Mouse (Mus musculus): Measurements from ENCODE around the gene Krtap29-1. TPM values are rescaled to one million over a fixed set of nuclear protein-coding genes. Genes with fewer than 3 reads are reported as not detected.

The Krtap29-1 gene
- polyA plus RNA-seq, 1 experiment from 2014 or later, result not detected

DNA sequence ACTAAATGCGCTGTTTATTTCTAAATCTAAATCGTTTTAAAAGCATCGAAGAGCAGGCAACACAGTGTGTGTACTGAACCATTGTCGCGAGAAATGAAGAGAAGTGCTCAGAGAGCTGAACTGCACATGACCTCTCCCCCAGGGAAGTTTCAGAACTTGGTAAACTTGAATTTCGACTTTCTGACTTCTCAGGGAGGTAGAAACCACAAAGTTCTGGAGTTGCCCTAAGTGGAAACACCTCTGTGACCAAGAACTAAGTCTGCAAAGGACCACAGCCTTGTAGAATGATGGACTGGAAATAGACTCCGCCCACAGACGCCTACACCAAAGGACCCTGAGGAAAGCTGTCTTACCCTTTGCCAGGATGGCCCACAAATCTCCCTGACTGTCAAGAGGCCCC, 27.1 kb upstream of the Krtap29-1 start:
- ATAC-seq (ENCODE audit: insufficient read depth), result peak; percentile 35; the same call in 1 of the 2 replicates
- Histone ChIP-seq H3K4me1 (ENCODE audit: insufficient read depth) (no peaks in the 10 kb centered on the region), H3K27me3 (ENCODE audit: insufficient read depth, low read length) (no peaks in the 10 kb centered on the region), H3K9me3 (ENCODE audit: low read depth, low read length) (no peaks in the 10 kb centered on the region), H3K4me3 (ENCODE audit: low read depth, low read length) (no peak overlapping the region), H3K27ac (ENCODE audit: low read depth) (0 out of 2 replicates have a peak overlapping the region, but pooled peaks have one; percentile 42), H3K9ac (no peak overlapping the region), H3K36me3 (ENCODE audit: insufficient read depth) (no peaks in the 10 kb centered on the region), H3K4me2 (no peak overlapping the region)
- peak; percentile 57 for DNase-seq
- WGBS, result 58% methylated on average over 8 of the region's 8 CpGs
- no peak for TF ChIP-seq CTCF (IDR thresholded peaks at IDR 0.05; ENCODE audit: low read depth)

DNA sequence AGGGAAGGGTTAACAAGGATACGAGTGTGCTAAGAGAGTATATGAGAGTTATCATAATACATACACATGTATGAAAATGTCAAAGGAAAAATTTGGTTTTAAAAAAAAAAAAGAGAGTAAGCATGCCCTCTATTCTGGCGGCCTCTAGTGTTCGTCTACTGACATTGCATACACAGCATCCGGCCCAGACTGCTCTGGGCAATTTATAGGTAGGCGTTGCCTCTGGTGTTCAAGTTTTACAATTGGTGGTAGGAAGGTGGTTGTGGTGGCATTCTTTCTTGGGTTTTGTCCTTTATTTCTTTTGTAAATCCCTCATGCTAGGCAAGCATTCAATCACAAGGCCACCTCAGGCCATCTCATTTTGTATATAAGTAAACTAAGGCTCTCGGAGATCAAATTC, 26.0 kb upstream of the Krtap29-1 start:
- 15% methylated on average over 6 of the region's 6 CpGs for WGBS
- TF ChIP-seq CTCF (IDR thresholded peaks at IDR 0.05; ENCODE audit: low read depth), result peak; percentile 85
- Histone ChIP-seq H3K9ac (no peak overlapping the region), H3K27me3 (ENCODE audit: insufficient read depth, low read length) (no peaks in the 10 kb centered on the region), H3K36me3 (ENCODE audit: insufficient read depth) (no peaks in the 10 kb centered on the region), H3K4me1 (ENCODE audit: insufficient read depth) (no peaks in the 10 kb centered on the region), H3K4me3 (ENCODE audit: low read depth, low read length) (no peak overlapping the region), H3K4me2 (no peak overlapping the region), H3K27ac (ENCODE audit: low read depth) (no peak overlapping the region), H3K9me3 (ENCODE audit: low read depth, low read length) (no peaks in the 10 kb centered on the region)
- DNase-seq, result peak; percentile 82
- ATAC-seq (ENCODE audit: insufficient read depth), result no peak

DNA sequence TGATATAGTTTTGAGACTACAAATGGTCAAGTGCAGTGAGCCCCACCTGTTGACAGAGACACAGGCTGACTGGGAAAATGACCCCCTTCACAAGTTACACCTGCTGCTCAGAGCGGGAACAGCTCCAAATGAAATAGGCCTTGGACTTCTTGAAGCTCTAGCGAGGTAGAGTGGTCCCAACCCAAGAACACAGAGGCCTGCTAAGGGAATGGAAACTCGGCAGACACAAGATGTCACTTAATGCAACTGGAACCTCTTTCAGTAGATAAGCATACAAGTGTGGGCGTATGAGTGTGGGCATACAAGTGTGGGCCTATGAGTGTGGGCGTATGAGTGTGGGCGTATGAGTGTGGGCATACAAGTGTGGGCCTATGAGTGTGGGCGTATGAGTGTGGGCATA, 20.2 kb upstream of the Krtap29-1 start:
- no peak for DNase-seq
- Histone ChIP-seq H3K9me3 (ENCODE audit: low read depth, low read length) (no peaks in the 10 kb centered on the region), H3K9ac (no peak overlapping the region), H3K36me3 (ENCODE audit: insufficient read depth) (no peaks in the 10 kb centered on the region), H3K4me3 (ENCODE audit: low read depth, low read length) (no peak overlapping the region), H3K4me1 (ENCODE audit: insufficient read depth) (no peaks in the 10 kb centered on the region), H3K27me3 (ENCODE audit: insufficient read depth, low read length) (peaks cover under 1% of the 10 kb centered on the region; the same call in 1 of the 2 replicates), H3K27ac (ENCODE audit: low read depth) (no peak overlapping the region), H3K4me2 (no peak overlapping the region)
- 87% methylated on average over 7 of the region's 7 CpGs for WGBS
- ATAC-seq (ENCODE audit: insufficient read depth), result no peak
- no peak for TF ChIP-seq CTCF (IDR thresholded peaks at IDR 0.05; ENCODE audit: low read depth)

DNA sequence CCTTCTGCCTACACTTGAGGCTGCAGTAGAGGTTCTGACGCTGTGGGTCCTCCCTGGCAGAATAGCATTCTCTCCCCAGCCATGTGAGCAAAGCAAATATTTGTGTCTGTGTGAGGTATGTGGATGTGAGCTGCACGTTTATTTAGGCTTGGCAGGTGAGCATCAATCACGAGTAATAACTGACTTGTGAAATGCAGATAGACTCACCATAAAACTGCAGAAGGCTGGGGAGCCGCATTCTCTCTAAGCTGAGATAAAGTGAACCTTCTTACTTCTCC, 15.5 kb upstream of the Krtap29-1 start:
- WGBS, result 24% methylated on average over 4 of the region's 4 CpGs
- no peak for TF ChIP-seq CTCF (IDR thresholded peaks at IDR 0.05; ENCODE audit: low read depth)
- no peaks in the 10 kb centered on the region for H3K4me1 ChIP-seq (ENCODE audit: insufficient read depth)

DNA sequence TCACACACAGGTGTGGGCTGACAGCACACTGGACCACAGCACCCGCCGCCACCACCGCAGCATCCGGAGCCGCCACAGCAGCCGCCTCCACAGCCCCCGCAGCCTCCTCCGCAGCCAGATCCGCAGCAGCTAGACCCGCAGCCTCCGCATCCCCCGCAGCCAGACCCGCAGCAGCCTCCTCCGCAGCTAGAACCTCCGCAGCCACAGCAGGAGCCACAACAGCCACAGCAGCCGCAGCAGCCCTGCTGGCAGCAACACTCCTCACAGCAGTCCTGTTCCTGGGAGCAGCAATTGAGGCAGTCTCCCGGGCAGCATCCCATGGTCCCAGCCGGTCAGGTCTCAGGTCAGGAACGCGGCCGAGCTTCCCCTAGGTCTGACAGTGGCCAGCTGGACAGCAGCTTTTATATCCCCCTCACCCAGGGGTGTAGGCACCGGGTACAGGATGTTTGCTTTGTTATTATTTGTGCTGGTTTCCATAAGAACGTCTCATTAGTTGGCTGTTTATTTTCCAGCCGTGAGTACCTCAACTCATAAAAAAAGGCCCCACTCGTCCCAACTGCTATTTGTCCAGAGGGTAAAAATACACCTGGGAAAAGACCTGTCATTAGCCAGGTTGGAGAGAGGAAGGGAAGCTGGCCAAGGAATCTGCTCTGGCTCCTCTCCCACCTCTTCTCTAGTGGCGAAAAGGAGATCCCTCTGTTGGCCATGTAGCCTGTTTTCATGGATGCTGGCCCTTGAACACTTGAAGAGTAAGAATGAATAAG, 14.9 kb upstream of the Krtap29-1 start, which contains the start of gene Krtap17-1:
TSS of gene Krtap17-1 (minus strand) at position 375 of the 764 bp plus-strand sequence.
- Histone ChIP-seq H3K4me1 (ENCODE audit: insufficient read depth) (no peaks in the 10 kb centered on the region), H3K4me3 (ENCODE audit: low read depth, low read length) (no peak within 1 kb of the TSS), H3K36me3 (ENCODE audit: insufficient read depth) (no peaks in the 10 kb centered on the region), H3K9ac (no peak within 1 kb of the TSS), H3K27ac (ENCODE audit: low read depth) (no peak within 1 kb of the TSS), H3K4me2 (peak within 1 kb of the TSS; percentile 40), H3K27me3 (ENCODE audit: insufficient read depth, low read length) (peaks cover 8% of the 10 kb centered on the region; the same call in 1 of the 2 replicates), H3K9me3 (ENCODE audit: low read depth, low read length) (no peaks in the 10 kb centered on the region)
- TF ChIP-seq CTCF (IDR thresholded peaks at IDR 0.05; ENCODE audit: low read depth), result no peak
- DNase-seq, result no peak
- no peak for ATAC-seq (ENCODE audit: insufficient read depth)
- WGBS, result 13% methylated on average over 26 of the region's 26 CpGs

More for the DNA sequence above, 15.5 kb upstream of the Krtap29-1 start:
- no peak overlapping the region for H3K4me3 ChIP-seq (ENCODE audit: low read depth, low read length)
- no peaks in the 10 kb centered on the region for H3K36me3 ChIP-seq (ENCODE audit: insufficient read depth)
- H3K27ac ChIP-seq (ENCODE audit: low read depth), result no peak overlapping the region
- peaks cover 8% of the 10 kb centered on the region; the same call in 1 of the 2 replicates for H3K27me3 ChIP-seq (ENCODE audit: insufficient read depth, low read length)
- ATAC-seq (ENCODE audit: insufficient read depth), result no peak
- no peak overlapping the region for H3K4me2 ChIP-seq
- no peak overlapping the region for H3K9ac ChIP-seq
- H3K9me3 ChIP-seq (ENCODE audit: low read depth, low read length), result no peaks in the 10 kb centered on the region
- peak; percentile 6 for DNase-seq

DNA sequence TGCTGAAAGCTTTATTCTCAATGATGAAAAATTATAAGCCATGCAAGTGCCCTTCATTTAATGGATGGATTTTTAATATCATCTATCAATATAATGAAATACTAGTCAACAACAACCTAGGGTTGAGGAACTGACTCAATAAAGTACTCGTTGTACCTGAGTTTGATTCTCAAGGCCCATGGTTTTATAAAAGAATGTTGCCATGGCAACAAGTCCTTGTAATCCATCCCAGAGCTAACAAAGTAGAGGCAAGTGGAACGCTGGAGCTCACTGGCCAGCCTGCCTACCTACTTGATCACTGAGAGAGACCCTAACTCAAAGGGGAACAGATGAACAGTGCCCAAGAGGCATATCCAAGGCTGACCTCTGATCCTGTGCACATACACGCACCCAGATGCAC, 11.7 kb upstream of the Krtap29-1 start:
- Histone ChIP-seq H3K9ac (no peak overlapping the region), H3K4me3 (ENCODE audit: low read depth, low read length) (no peak overlapping the region), H3K4me1 (ENCODE audit: insufficient read depth) (no peaks in the 10 kb centered on the region), H3K36me3 (ENCODE audit: insufficient read depth) (no peaks in the 10 kb centered on the region), H3K27ac (ENCODE audit: low read depth) (no peak overlapping the region), H3K4me2 (no peak overlapping the region), H3K9me3 (ENCODE audit: low read depth, low read length) (no peaks in the 10 kb centered on the region), H3K27me3 (ENCODE audit: insufficient read depth, low read length) (peaks cover 8% of the 10 kb centered on the region; the same call in 1 of the 2 replicates)
- no peak for ATAC-seq (ENCODE audit: insufficient read depth)
- no peak for DNase-seq
- TF ChIP-seq CTCF (IDR thresholded peaks at IDR 0.05; ENCODE audit: low read depth), result no peak
- WGBS, result 67% methylated on average over 3 of the region's 3 CpGs

DNA sequence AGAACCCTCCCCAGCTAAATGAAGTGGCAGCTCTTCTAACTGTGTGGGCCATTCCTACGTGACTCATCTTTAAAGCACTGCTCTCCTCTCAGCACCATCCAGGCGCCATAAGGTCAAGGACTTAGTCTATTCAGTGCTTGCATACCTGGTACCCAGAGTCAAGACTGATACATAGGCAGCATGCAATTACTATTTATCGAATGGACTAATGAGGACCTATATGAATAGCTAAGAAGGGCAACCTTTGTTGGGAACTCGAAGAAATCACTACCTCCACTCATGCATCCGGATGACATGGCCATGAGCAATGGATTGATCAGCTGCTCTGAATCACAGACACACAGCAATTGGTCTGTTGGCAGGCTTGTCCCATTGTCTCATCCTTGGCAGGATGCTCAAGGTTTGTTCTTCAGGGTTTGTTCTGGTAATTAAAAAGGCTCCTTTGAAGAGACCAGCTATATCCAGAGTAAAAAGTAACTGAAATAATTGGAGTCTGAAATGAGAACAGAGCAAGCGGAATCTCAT, 11.1 kb upstream of the Krtap29-1 start:
- 74% methylated on average over 6 of the region's 6 CpGs for WGBS
- H3K9ac ChIP-seq, result no peak overlapping the region
- H3K9me3 ChIP-seq (ENCODE audit: low read depth, low read length), result no peaks in the 10 kb centered on the region
- peaks cover 8% of the 10 kb centered on the region; the same call in 1 of the 2 replicates for H3K27me3 ChIP-seq (ENCODE audit: insufficient read depth, low read length)
- DNase-seq (no peak), ATAC-seq (ENCODE audit: insufficient read depth) (no peak)
- H3K4me1 ChIP-seq (ENCODE audit: insufficient read depth), result no peaks in the 10 kb centered on the region
- no peak overlapping the region for H3K27ac ChIP-seq (ENCODE audit: low read depth)
- no peak overlapping the region for H3K4me2 ChIP-seq
- H3K36me3 ChIP-seq (ENCODE audit: insufficient read depth), result no peaks in the 10 kb centered on the region
- TF ChIP-seq CTCF (IDR thresholded peaks at IDR 0.05; ENCODE audit: low read depth), result no peak
- no peak overlapping the region for H3K4me3 ChIP-seq (ENCODE audit: low read depth, low read length)
